Mouse (Mus musculus) c-Kit-positive CD71-negative TER-119-negative erythroid progenitor cells, embryonic 14.5 days (primary cell): ENCODE data around the gene Wnt7b.

Source experiments
- DNase-seq: peaks from one replicate; pipeline ENCODE4 v3.0.0-alpha.2; 2013; ENCODE audit warnings: low read depth

Wnt7b gene

GRCm38 (mm10) chr15:85582356-85582910 is at the start of gene Wnt7b:
TSS of gene Wnt7b (minus strand) at chr15:85582473.
- DNase-seq = no peak

DNA sequence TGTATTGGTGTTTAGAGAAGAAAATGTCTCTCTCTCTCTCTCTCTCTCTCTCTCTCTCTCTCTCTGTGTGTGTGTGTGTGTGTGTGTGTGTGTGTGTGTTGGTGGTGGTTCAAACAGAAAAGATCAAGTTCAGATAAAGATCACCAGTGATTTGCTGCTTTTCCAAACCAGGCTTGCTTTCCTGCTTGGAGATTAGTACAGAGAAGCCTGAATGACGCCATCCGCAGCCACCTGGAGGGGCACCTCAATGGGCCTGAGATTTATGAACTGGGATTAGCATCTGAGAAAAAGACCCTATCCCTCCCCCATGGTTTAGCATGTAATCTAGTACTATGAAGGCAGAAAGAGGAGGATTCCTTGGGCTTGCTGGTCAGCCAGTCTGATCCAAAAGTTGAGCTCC is 49.3 kb upstream of the Wnt7b start:
- no peak for DNase-seq

- no peak for DNase-seq
Measured at GRCm38 (mm10) chr15:85629924-85630545, 47.8 kb upstream of the Wnt7b start.

DNA sequence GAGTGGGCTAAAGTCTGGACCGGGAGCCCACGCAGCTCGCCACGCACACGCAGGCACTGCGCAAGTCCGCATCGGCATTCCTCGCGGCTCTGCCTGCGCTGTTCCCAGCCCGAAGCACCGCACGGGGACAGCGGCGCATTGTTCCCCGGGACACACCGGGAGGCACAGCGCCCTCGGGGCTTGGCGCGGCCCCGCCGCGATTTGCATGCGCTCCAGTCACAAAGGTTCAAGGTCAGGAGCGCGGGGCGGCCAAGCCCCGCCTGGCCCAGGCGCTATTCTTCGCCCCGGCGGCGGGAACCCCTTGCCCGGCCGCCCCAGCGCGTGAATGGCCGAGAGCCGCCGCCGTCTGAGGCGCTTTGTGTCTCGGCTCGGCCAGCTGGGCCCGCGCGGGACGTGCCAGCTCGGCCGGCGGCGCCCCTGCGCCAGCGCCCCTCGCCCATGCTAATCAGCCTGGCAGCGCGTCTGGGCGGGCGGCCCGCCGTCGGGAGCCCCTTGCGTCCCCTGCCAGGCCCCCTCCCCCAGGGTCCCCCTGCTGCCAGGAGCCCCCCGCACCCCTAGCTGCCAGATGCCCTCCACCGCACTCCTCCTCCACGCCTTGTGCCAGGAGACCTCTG is 43.5 kb upstream of the Wnt7b start:
- no peak for DNase-seq

- no peak for DNase-seq
Measured at GRCm38 (mm10) chr15:85622213-85622612, 39.9 kb upstream of the Wnt7b start.

GRCm38 (mm10) chr15:85615537-85616100 is 33.3 kb upstream of the Wnt7b start:
- no peak for DNase-seq

DNA sequence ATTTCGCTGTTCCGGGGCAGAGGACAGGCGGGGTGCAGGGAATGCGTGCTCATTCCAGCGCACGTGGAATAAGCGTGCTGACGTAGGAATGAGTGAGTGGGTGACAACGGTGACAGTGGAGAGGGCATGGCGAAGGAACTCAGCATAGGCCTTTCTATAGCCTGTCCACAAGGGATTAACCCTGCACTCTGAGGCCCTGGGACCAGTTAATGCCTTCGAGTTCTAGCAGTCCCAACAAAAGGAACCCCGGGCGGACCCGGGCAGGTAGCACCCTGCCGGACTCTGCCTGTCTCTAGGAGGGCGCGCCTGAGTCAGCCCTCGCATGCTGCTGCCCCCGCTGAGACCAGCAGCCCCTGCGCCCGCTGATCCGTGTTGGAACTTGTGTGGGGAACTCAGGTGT is 32.8 kb upstream of the Wnt7b start:
- no peak for DNase-seq

DNA sequence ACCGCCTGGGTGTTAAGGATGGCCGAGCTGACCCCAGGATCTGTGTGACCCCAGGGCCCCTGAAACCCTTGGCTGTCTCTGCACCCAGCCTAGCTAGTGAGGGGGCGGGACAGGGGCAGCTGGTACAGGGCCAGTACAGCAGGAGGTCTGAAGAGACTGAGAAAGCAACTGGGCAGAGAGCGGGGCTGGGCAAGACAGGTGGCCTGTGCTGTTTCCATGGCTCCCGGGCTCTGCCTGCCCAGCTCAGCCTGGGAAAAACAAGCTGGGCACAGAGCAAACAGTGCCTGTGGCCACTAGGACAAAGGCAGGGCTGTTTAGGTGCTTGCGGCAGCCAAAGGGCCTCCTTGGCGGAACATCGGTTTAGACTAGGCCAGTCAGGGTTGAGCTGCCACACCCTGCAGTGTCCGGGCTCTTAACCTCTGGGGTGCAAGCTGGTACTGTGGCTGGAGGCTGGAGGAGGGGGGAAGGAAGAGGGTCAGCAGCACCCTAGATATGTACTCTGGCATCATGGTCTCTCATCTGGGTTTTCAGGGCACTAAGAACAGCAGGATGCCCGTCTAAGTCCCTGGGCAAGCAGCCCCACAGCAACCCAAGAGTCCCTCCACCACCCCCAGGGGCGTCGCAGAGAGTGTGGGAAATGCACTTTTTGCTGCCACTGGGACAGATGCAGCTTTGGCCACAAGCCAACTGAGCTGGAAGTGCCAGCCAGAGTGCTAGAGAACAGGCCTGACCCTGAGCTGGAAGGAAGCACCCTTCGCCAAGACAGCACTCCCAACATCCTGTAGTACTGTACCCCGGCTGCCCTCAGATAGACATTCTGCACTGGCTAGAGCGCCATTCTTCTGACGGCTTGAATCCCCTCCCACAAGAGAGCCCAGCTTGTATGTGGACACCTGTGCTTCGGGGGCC is 31.3 kb upstream of the Wnt7b start:
- DNase-seq = no peak

- DNase-seq = no peak
Measured at GRCm38 (mm10) chr15:85612660-85613357, 30.5 kb upstream of the Wnt7b start.

GRCm38 (mm10) chr15:85611701-85612520 is 29.6 kb upstream of the Wnt7b start:
- no peak for DNase-seq

GRCm38 (mm10) chr15:85610618-85611218 is 28.4 kb upstream of the Wnt7b start:
- peak; percentile 65 for DNase-seq

DNA sequence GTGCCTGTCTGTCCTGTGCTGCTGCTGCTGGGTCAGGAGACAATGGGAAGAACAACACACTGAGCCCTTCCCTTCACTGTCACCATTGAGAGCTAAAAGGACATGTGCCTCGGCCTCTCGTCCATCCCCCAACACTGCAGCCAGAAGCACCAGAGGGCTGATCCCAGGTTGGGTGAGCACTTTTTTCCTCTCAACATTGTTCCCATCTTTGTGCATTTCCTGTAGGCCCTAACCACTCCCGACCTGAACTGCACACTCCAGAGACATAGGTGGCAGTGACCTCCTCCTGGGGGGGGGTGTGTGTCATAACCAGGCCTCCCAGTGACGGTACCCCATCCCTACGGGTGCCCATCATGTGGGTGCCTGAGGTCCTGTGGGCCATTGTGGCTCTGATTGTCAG is 27.8 kb upstream of the Wnt7b start:
- no peak for DNase-seq

- no peak for DNase-seq
Measured at GRCm38 (mm10) chr15:85609266-85610004, 27.2 kb upstream of the Wnt7b start.

- no peak for DNase-seq
Measured at GRCm38 (mm10) chr15:85605962-85606610, 23.8 kb upstream of the Wnt7b start.

- no peak for DNase-seq
Measured at GRCm38 (mm10) chr15:85604938-85605337, 22.7 kb upstream of the Wnt7b start.

DNA sequence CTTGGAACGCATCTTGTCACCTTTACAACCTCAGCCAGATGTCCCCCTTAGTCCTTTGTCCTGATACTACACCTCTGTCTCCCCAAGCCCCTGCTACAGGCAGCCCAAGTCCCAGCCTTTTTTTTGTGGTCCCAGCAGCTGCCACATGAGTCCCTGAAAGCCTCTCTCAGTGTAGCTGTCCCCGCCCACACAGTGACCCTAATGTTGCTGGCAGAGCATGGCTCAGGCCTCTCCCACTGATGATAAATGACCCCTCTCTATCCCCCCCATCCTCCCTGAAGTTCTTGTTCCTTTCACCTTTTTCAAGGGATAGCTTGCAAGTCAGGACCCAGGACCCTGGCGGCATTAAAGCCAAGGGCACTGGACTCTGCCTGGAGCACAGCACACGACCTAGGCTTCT is 22.2 kb upstream of the Wnt7b start:
- DNase-seq = no peak

DNA sequence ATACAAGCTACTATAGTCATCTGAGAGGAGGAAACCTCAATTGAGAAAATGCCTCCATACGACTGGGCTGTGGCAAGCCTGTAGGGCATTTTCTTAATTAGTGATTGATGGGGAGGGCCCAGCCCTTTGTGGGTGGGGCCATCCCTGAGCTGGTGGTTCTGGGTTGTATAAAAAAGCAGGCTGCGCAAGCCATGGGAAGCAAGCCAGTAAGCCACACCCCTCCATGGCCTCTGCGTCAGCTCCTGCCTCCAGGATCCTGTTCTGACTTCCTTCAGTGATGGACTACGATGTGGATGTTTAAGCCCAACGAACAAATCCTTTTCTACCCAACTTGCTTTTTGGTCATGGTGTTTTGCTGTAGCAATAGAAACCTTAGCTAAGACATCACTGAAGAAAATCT is 21.1 kb upstream of the Wnt7b start:
- DNase-seq = no peak

DNA sequence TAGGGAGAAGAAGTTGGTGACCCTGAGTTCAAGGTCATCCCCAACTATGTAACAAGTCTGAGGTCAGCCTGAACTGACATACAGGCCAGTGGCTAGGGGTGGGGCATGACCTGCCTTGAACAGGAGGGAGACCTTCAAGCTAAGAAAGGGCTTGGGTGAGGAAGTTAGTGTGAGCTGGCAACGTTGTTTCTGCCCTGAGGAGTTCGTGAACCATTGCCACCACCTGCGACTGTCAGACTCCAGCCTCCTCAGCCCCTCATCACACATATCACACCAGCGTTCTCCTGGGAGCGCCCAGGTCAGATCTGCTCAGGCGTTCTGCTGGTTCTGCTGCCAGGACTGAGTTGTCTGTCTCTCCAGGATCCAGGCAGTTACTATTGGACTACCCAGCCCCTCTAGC is 20.5 kb upstream of the Wnt7b start:
- DNase-seq = no peak

GRCm38 (mm10) chr15:85602021-85602420 is 19.7 kb upstream of the Wnt7b start:
- no peak for DNase-seq
